In genomic region chr3:92142644-92143043, GRCm38 (mm10) we compare ENCODE assay signal across 24 mouse cellular contexts. TPM values are rescaled to one million over a fixed set of nuclear protein-coding genes. Genes with fewer than 3 reads are reported as not detected.
A peak's percentile ranks its signal among the peaks of the same experiment; 100 is the strongest.
DNase-seq lines count a peak whose midpoint lies in the region; TF ChIP-seq lines count a peak whose summit lies in the region.
"Had no signal": no experiment of that assay in that cellular context is flagged by ENCODE, and none has a peak within 500 bp of the region (broad histone marks: within the 10 kb centered on the region; RNA-seq: fewer than 3 reads in every experiment).

Gene Lelp1 (minus strand): TSS chr3:92142744.

- no peak for TF ChIP-seq CTCF in testis, adult 2 months (IDR thresholded peaks at IDR 0.05; ENCODE audit: control insufficient read depth, insufficient read depth, insufficient replicate concordance, low read depth, low read length)

- H3K27ac ChIP-seq in testis, adult 2 months (ENCODE audit: control insufficient read depth, insufficient read depth, low read depth, low read length) = no peak within 1 kb of the TSS

- DNase-seq in testis, postnatal 14 days (ENCODE audit: low spot score) = no peak
- no peak for DNase-seq in gonadal fat pad, adult 2 months (ENCODE audit: low read depth)
- DNase-seq in gastrocnemius, postnatal 25 days = no peak
- DNase-seq: adrenal gland, adult 2 months; adrenal gland, adult 8-10 months; adrenal gland, postnatal 10 days; adrenal gland, postnatal 14 days; adrenal gland, postnatal 25 days; adrenal gland, postnatal 36 days; B cell, adult 2 months; cerebellum, adult 11 months; cerebellum, adult 11-12 months; cerebellum, adult 18-20 months had no signal

- H3K4me1 ChIP-seq in testis, adult 2 months (ENCODE audit: control insufficient read depth, insufficient read depth, low read length) = no peaks in the 10 kb centered on the region

- TF ChIP-seq POLR2A in testis, adult 2 months (IDR thresholded peaks at IDR 0.05; ENCODE audit: control insufficient read depth, low read depth, low read length) = peak; percentile 30; the same call in 1 of the 2 replicates

- H3K27me3 ChIP-seq in testis, adult 2 months (ENCODE audit: control insufficient read depth, insufficient read depth, low read length) = no peaks in the 10 kb centered on the region
- H3K27me3 ChIP-seq: CH12.LX had no signal

- H3K4me3 ChIP-seq in testis, adult 2 months (ENCODE audit: control insufficient read depth, low read depth, low read length) = peak within 1 kb of the TSS; percentile 82

- no peaks in the 10 kb centered on the region for H3K36me3 ChIP-seq in testis, adult 2 months (ENCODE audit: control insufficient read depth, insufficient read depth, low read length)
- H3K36me3 ChIP-seq: G1E had no signal

RNA-seq across cellular contexts. Expression of gene Lelp1, which starts in this region (rescaled TPM):
- 875 and 1,017 TPM in 2 replicates for polyA plus RNA-seq in testis, adult 2 months (2012; rRNA removed)
- polyA plus RNA-seq in gonadal fat pad, adult 2 months (2012; rRNA removed) = 9.6 and 11.2 TPM in 2 replicates
- total RNA-seq in gastrocnemius, postnatal 25 days (2021) = not detected
- total RNA-seq: adrenal gland, adult 18-20 months; adrenal gland, adult 2 months; adrenal gland, adult 8-10 months; adrenal gland, postnatal 10 days; adrenal gland, postnatal 14 days; adrenal gland, postnatal 25 days; adrenal gland, postnatal 36 days; adrenal gland, postnatal 4 days; CH12.LX; ES-E14; G1E; MEL had no signal
- polyA plus RNA-seq: activated CD4-positive, CD25-positive, alpha-beta regulatory T cell, adult 4 months; adrenal gland, adult 2 months; brain, embryonic 14.5 days; CD4-positive, CD25-positive, alpha-beta regulatory T cell, adult 4 months; G1E; Patski had no signal

Comparison
In these comparisons a context has a peak if more than half of its experiments do, and no peak if none do; other contexts are left out.
1. RNA of gene Lelp1 (polyA plus RNA-seq): 875 to 1,017 TPM in testis, adult 2 months; 9.6 to 11.2 TPM in gonadal fat pad, adult 2 months; every median in the first group is over 10 times any median in the second.